Mouse (Mus musculus) small intestine, adult 10 weeks (tissue): ENCODE results near the gene Abcg8. TPM values are rescaled to one million over a fixed set of nuclear protein-coding genes. Genes with fewer than 3 reads are reported as not detected.

Experiments
- polyA plus RNA-seq: library from polyadenylated mRNA; stranded (reverse); fragments of 350-450 nt; fragmentation: Illumina TruSeq; extraction: RNeasy Lipid Tissue Mini Kit (QIAGEN cat#74804); gene quantifications from one replicate; pipeline ENCODE4 v1.2.3, GENCODE M21; 2014; ENCODE audit warnings: low replicate concordance

Gene Abcg8
- polyA plus RNA-seq, result 152 TPM

GRCm38 (mm10) chr17:84675951-84676366, at the start of gene Abcg8:
Abcg8 (plus strand) TSS chr17:84676302.

DNA sequence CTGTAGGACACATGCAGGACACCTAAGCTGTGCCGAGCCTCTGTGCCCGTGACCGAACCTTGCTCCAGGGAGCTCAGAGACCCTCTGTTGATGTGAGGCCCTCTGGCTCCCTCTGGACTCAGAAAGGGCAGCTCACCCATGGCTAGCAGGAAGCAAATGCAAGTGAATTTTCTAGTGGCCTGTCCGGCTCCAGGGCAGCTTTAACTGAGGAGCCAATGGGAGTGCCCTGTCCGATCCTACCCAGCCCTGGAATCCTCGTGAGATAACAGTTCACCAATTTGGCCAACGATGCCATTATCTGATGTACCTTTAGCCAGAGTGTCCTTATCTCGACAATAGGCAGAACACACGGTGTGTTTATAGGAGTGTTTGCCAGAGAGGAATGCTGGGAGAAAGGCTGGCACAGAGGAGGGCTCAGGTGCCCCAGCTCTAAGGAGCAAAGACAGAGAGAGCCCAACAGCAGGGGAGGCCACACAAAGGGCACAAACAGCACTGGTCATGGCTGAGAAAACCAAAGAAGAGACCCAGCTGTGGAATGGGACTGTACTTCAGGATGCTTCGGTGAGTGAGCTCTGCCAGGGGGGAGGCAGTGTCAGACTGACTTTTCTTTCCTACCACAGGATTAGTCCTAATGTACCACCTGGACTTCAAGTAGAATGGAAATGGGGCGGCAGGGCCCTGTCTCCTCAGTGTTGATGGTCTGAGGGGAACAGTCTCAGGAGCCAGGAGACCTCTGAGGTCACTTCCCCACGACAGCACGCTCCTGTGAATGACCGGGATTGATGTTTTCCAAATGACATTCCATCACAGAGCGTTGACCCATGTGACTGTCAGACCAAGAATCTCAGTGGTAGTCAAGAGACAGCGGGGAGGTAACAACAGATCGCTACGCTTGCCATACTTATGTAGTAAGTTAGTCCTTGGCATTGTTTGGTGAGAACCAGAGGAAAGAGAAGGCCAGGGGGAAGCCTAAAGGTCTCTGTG, 6.9 kb downstream of the Abcg8 start, which contains the start of gene Abcg5:
Abcg5 (minus strand) TSS at position 278 of the 984 bp plus-strand sequence.

Other genes starting within 250 kb of the Abcg8 start
- 2.8 TPM for gene Thada, start 210.1 kb upstream of the Abcg8 start, polyA plus RNA-seq
- 3.1 TPM for gene Plekhh2, start 164.4 kb upstream of the Abcg8 start, polyA plus RNA-seq
- 3.6 TPM for gene Dync2li1, start 49.8 kb upstream of the Abcg8 start, polyA plus RNA-seq
- gene Abcg5, start 6.7 kb downstream of the Abcg8 start, polyA plus RNA-seq, result 391 TPM
- gene Lrpprc, start 114.5 kb downstream of the Abcg8 start, polyA plus RNA-seq, result 26.6 TPM